ENCODE assay signal across 8 mouse cellular contexts in the genomic region with DNA sequence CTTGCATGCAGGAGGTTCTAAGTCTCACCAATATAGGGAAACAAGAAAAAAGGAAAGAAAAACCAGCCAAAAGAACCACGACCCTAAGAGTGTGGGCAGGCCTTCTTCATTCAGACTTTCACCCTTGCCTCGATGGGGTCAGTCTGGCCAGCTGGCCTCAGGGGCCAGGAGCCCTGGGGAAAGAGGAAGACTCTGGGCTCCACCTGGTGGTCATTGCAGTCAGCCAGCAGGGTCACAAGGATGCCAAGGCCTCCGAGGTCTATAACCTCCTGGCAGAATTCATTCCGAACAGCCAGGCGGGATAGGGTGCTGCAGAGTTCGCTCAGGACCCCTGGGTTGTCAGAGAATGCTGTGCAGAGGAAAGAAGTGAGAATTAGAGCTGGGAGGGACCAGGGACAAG. TPM values are rescaled to one million over a fixed set of nuclear protein-coding genes. Genes with fewer than 3 reads are reported as not detected.
DNase-seq lines count a peak whose midpoint lies in the region; ATAC-seq and TF ChIP-seq lines count a peak whose summit lies in the region.

No protein-coding gene starts in this region.

- no peaks in the 10 kb centered on the region; the same call in 1 of the 2 replicates for H3K27me3 ChIP-seq in heart, embryonic 11.5 days (ENCODE audit: control insufficient read depth, insufficient read depth, low read length)

- no peak overlapping the region for H3K9ac ChIP-seq in heart, embryonic 11.5 days (ENCODE audit: low read depth, low read length)

- no peaks in the 10 kb centered on the region for H3K4me1 ChIP-seq in heart, embryonic 11.5 days (ENCODE audit: control insufficient read depth, insufficient read depth, low read length)
- no peaks in the 10 kb centered on the region for H3K4me1 ChIP-seq in cortical plate, adult 2 months (ENCODE audit: control insufficient read depth, insufficient read depth, low read length)

- WGBS in heart, embryonic 11.5 days (ENCODE audit: insufficient replicate concordance) = 45% methylated on average over 6 of the region's 6 CpGs

- ATAC-seq in heart, embryonic 11.5 days (replicated peaks; ENCODE audit: insufficient number of reproducible peaks, low FRiP score, low TSS enrichment) = no peak
- ATAC-seq in granulocyte monocyte progenitor cell, adult 5-6 weeks (replicated peaks; ENCODE audit: poor library complexity, severe bottlenecking) = no peak

- TF ChIP-seq CTCF in cortical plate, adult 2 months (IDR thresholded peaks at IDR 0.05; ENCODE audit: extremely low read depth, insufficient read depth, low read length) = peak; percentile 47

- no peak for TF ChIP-seq POLR2A in cortical plate, adult 2 months (IDR thresholded peaks at IDR 0.05; ENCODE audit: extremely low read depth, insufficient read depth, low read length)

- no peak overlapping the region for H3K27ac ChIP-seq in heart, embryonic 11.5 days (ENCODE audit: low read depth, low read length)
- H3K27ac ChIP-seq in cortical plate, adult 2 months (ENCODE audit: insufficient read depth, low read length) = no peak overlapping the region

- no peak overlapping the region for H3K4me3 ChIP-seq in heart, embryonic 11.5 days (ENCODE audit: low read depth, low read length)
- no peak overlapping the region for H3K4me3 ChIP-seq in cortical plate, adult 2 months (ENCODE audit: insufficient read depth, low read length)

- peaks cover 11% of the 10 kb centered on the region for H3K36me3 ChIP-seq in heart, embryonic 11.5 days (ENCODE audit: control insufficient read depth, insufficient read depth, low read length)

- no peak overlapping the region for H3K4me2 ChIP-seq in heart, embryonic 11.5 days

- DNase-seq in heart, adult 11 months = peak; percentile 93
- peak; percentile 27 for DNase-seq in right cerebral cortex, adult 18-20 months
- no peak for DNase-seq in right cerebral cortex, postnatal 14 days
- peak; percentile 89 for DNase-seq in kidney, adult 9 months
- DNase-seq in retina, postnatal 1 day = peak; percentile 48

- no peaks in the 10 kb centered on the region for H3K9me3 ChIP-seq in heart, embryonic 11.5 days (replicated peaks; ENCODE audit: control insufficient read depth, low read length)

RNA-seq across cellular contexts. Expression of a gene that starts 10.7 kb away (rescaled TPM):
- polyA plus RNA-seq in heart, embryonic 11.5 days (2014; fragmentation: Nextera tagmentation; extraction: Ambion mirVana) = 23.0 and 26.2 TPM in 2 replicates
- polyA plus RNA-seq in cortical plate, adult 2 months (2012; rRNA removed) = 105 and 121 TPM in 2 replicates
- 62.5 and 68.0 TPM in 2 replicates for total RNA-seq in granulocyte monocyte progenitor cell, adult 5-6 weeks (2014; fragmentation: Nextera tagmentation)
- 26.0 and 56.4 TPM in 2 replicates for total RNA-seq in granulocyte monocyte progenitor cell, adult 5-6 weeks (2017)

RNA-seq across cellular contexts. Expression of a gene that starts 10.9 kb away (rescaled TPM):
- 17.6 and 17.8 TPM in 2 replicates for polyA plus RNA-seq in heart, embryonic 11.5 days (2014; fragmentation: Nextera tagmentation; extraction: Ambion mirVana)
- polyA plus RNA-seq in cortical plate, adult 2 months (2012; rRNA removed) = 55.9 and 58.0 TPM in 2 replicates
- total RNA-seq in granulocyte monocyte progenitor cell, adult 5-6 weeks (2014; fragmentation: Nextera tagmentation) = 4.9 and 6.9 TPM in 2 replicates
- total RNA-seq in granulocyte monocyte progenitor cell, adult 5-6 weeks (2017) = 8.0 and 9.4 TPM in 2 replicates

RNA-seq across cellular contexts. Expression of a gene that starts 11.2 kb away (rescaled TPM):
- 4.8 and 5.2 TPM in 2 replicates for polyA plus RNA-seq in heart, embryonic 11.5 days (2014; fragmentation: Nextera tagmentation; extraction: Ambion mirVana)
- polyA plus RNA-seq in cortical plate, adult 2 months (2012; rRNA removed) = 55.9 and 56.8 TPM in 2 replicates
- total RNA-seq in granulocyte monocyte progenitor cell, adult 5-6 weeks (2014; fragmentation: Nextera tagmentation) = 3.2 and 5.5 TPM in 2 replicates
- 0.62 and 1.2 TPM in 2 replicates for total RNA-seq in granulocyte monocyte progenitor cell, adult 5-6 weeks (2017)

RNA-seq across cellular contexts. Expression of a gene that starts 51.2 kb away (rescaled TPM):
- polyA plus RNA-seq in heart, embryonic 11.5 days (2014; fragmentation: Nextera tagmentation; extraction: Ambion mirVana) = 64.9 and 67.7 TPM in 2 replicates
- polyA plus RNA-seq in cortical plate, adult 2 months (2012; rRNA removed) = 55.9 and 74.3 TPM in 2 replicates
- total RNA-seq in granulocyte monocyte progenitor cell, adult 5-6 weeks (2014; fragmentation: Nextera tagmentation) = 15.6 and 29.6 TPM in 2 replicates
- total RNA-seq in granulocyte monocyte progenitor cell, adult 5-6 weeks (2017) = 9.4 and 21.4 TPM in 2 replicates

RNA-seq across cellular contexts. Expression of a gene that starts 59.3 kb away (rescaled TPM):
- 25.5 and 30.0 TPM in 2 replicates for polyA plus RNA-seq in heart, embryonic 11.5 days (2014; fragmentation: Nextera tagmentation; extraction: Ambion mirVana)
- 11.6 and 22.6 TPM in 2 replicates for polyA plus RNA-seq in cortical plate, adult 2 months (2012; rRNA removed)
- total RNA-seq in granulocyte monocyte progenitor cell, adult 5-6 weeks (2014; fragmentation: Nextera tagmentation) = 5.4 and 12.3 TPM in 2 replicates
- 6.5 and 12.3 TPM in 2 replicates for total RNA-seq in granulocyte monocyte progenitor cell, adult 5-6 weeks (2017)
